Mouse (Mus musculus) hindbrain, embryonic 12.5 days (tissue): Measurements from ENCODE around the gene Kif18a. TPM values are rescaled to one million over a fixed set of nuclear protein-coding genes. Genes with fewer than 3 reads are reported as not detected.

Experiments used
- ATAC-seq: fragments of 200-750 bp; cut with Nextera tagmentation; 2 replicates; pipeline ENCODE4 v1.8.0; 2017; ENCODE audit warnings: moderate TSS enrichment; ENCODE audit not compliant: low FRiP score
- H3K27ac ChIP-seq: fragments of 300-500 bp; sonication (generic); 2 replicates; pipeline ENCODE4 v1.5.1; 2016; ENCODE audit warnings: mild to moderate bottlenecking
- H3K27me3 ChIP-seq: fragments of 300-500 bp; sonication (generic); 2 replicates; pipeline ENCODE4 v1.6.1; 2016; ENCODE audit warnings: mild to moderate bottlenecking
- H3K36me3 ChIP-seq: fragments of 300-500 bp; sonication (generic); 2 replicates; pipeline ENCODE4 v1.6.1; 2016; ENCODE audit warnings: mild to moderate bottlenecking
- H3K4me1 ChIP-seq: fragments of 300-500 bp; sonication (generic); 2 replicates; pipeline ENCODE4 v1.6.1; 2016
- H3K4me2 ChIP-seq: fragments of 300-500 bp; sonication (generic); replicated peaks from 2 replicates; pipeline ENCODE4 v1.6.1; 2016; ENCODE audit warnings: mild to moderate bottlenecking
- H3K4me3 ChIP-seq: fragments of 300-500 bp; sonication (generic); 2 replicates; pipeline ENCODE4 v1.5.1; 2016; ENCODE audit warnings: mild to moderate bottlenecking
- H3K9ac ChIP-seq: fragments of 300-500 bp; sonication (generic); 2 replicates; pipeline ENCODE4 v1.6.1; 2016; ENCODE audit warnings: mild to moderate bottlenecking, moderate library complexity
- H3K9me3 ChIP-seq: fragments of 300-500 bp; sonication (generic); replicated peaks from 2 replicates; pipeline ENCODE4 v1.6.1; 2016; ENCODE audit warnings: mild to moderate bottlenecking
- WGBS: fragments of 180-500 bp; shearing (Covaris S2); methylation state at CpG from one replicate; pipeline ENCODE4 v1.1.7; 2016; 5-methylcytosine and 5-hydroxymethylcytosine counted together
- polyA plus RNA-seq: library from polyadenylated mRNA; unstranded; fragments of >200 nt; fragmentation: Nextera tagmentation; extraction: Ambion mirVana; gene quantifications from 2 replicates; pipeline ENCODE4 v1.2.1, GENCODE M21; 2016

The Kif18a gene
- polyA plus RNA-seq, 1 experiment from 2014 or later = 23.2 TPM

DNA sequence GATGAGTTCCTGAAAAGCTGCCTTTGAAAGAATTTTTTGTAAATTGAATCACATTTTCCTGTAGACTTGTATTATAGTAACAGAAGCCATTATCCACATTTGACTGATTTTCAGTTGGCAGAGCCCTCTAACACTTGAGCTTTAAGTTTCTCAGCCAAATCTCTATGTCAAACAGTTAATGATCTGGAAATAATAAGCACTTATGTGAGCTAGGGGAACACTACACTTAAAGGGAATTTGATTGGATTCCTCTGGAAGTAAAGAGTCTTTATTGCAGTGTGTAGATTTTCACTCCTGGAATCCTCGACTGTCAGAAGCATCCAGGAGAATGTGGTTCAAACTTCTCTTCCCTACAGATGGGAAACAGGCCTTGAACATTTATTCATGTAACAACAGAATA, 105.7 kb downstream of the Kif18a start:
- Histone ChIP-seq H3K4me3 (no peak overlapping the region), H3K27ac (no peak overlapping the region), H3K4me2 (no peak overlapping the region), H3K9ac (no peak overlapping the region), H3K27me3 (no peaks in the 10 kb centered on the region), H3K9me3 (no peaks in the 10 kb centered on the region), H3K4me1 (no peaks in the 10 kb centered on the region), H3K36me3 (no peaks in the 10 kb centered on the region)
- ATAC-seq = no peak
- WGBS = 54% methylated on average over 1 of the region's 1 CpGs

DNA sequence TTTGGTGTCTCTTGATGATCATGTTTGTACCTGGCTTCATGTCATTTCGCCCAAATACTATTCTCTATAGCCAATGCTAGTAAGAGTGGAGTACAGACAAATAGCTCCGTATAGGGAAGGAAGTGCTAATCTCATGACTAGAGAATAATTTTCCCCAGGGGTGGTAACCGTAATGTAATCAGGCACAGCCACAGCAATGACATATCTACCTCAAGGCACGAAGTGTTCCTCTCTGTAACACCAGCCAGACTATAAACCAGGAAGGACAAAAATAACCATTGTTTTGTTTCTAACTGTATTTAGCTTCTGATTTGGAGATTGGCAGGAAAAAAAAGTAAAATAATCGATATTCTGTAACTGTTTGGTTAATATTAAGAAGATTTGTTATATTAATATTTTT, 108.2 kb downstream of the Kif18a start:
- ATAC-seq = no peak
- Histone ChIP-seq H3K9me3 (no peaks in the 10 kb centered on the region), H3K4me3 (no peak overlapping the region), H3K36me3 (no peaks in the 10 kb centered on the region), H3K27me3 (no peaks in the 10 kb centered on the region), H3K4me1 (no peaks in the 10 kb centered on the region), H3K9ac (no peak overlapping the region), H3K4me2 (no peak overlapping the region), H3K27ac (no peak overlapping the region)
- WGBS = 72% methylated on average over 5 of the region's 5 CpGs

DNA sequence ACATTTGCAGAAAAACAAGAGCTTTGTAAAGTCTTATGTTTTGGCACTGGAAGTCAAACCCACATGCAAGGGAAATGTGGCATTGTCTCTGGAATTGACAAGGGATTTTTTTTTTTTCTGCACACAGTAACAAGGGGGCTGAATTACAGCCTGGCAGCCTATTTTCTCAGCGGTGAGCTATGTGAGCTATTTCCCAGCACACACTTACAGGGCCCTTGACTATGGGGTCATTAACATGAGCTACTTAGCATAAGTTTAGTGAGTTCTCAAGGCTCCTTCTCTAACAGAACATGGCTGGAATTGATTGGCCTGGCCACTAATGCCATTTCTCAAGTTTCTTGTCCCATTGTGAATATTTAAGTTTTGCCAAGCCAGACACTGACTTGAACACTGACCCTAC, 109.4 kb downstream of the Kif18a start:
- H3K36me3 ChIP-seq = no peaks in the 10 kb centered on the region
- H3K9ac ChIP-seq = no peak overlapping the region
- WGBS = 28% methylated on average over 1 of the region's 1 CpGs
- no peak for ATAC-seq
- no peaks in the 10 kb centered on the region for H3K27me3 ChIP-seq
- no peak overlapping the region for H3K4me3 ChIP-seq
- H3K4me1 ChIP-seq = no peaks in the 10 kb centered on the region
- no peak overlapping the region for H3K27ac ChIP-seq
- no peak overlapping the region for H3K4me2 ChIP-seq
- no peaks in the 10 kb centered on the region for H3K9me3 ChIP-seq

Other genes with a start within 250 kb of the Kif18a start
- gene Mettl15, start within 50 bp of the Kif18a start, polyA plus RNA-seq = 10.1 and 12.0 TPM in 2 replicates